Mouse (Mus musculus) liver, postnatal 0 days (tissue): ENCODE results near the gene Psmd9. TPM values are rescaled to one million over a fixed set of nuclear protein-coding genes. Genes with fewer than 3 reads are reported as not detected.
A peak's percentile ranks its signal among the peaks of the same experiment; 100 is the strongest.
"Not testable (repeated sequence)": the region's sequence is repeated elsewhere in the genome, so short reads cannot be mapped to it uniquely, and the experiment has no call there.

Experiments used
- ATAC-seq: fragments of 200-750 bp; cut with Nextera tagmentation; 2 replicates; pipeline ENCODE4 v1.8.0; 2017; ENCODE audit warnings: mild to moderate bottlenecking, moderate library complexity
- DNase-seq: peaks from one replicate; pipeline ENCODE4 v3.0.0-alpha.2; 2016
- H3K27ac ChIP-seq: fragments of 300-500 bp; sonication (generic); 2 replicates; pipeline ENCODE4 v1.5.1; 2014; ENCODE audit warnings: antibody characterized with exemption, moderate library complexity, mild to moderate bottlenecking, low read depth
- H3K27me3 ChIP-seq: fragments of 300-500 bp; sonication (generic); 2 replicates; pipeline ENCODE4 v1.6.1; 2014; ENCODE audit warnings: low read length, control low read depth, mixed read lengths; ENCODE audit not compliant: insufficient read depth
- H3K36me3 ChIP-seq: fragments of 300-500 bp; sonication (generic); replicated peaks from 2 replicates; pipeline ENCODE4 v1.6.1; 2014; ENCODE audit warnings: mild to moderate bottlenecking, control low read depth, low read length, moderate library complexity, mixed read lengths; ENCODE audit not compliant: insufficient read depth
- H3K4me1 ChIP-seq: fragments of 300-500 bp; sonication (generic); 2 replicates; pipeline ENCODE4 v1.6.1; 2014; ENCODE audit warnings: antibody characterized with exemption, mild to moderate bottlenecking, control low read depth; ENCODE audit not compliant: insufficient read depth
- H3K4me2 ChIP-seq: fragments of 300-500 bp; sonication (generic); 2 replicates; pipeline ENCODE4 v1.6.1; 2014; ENCODE audit warnings: low read depth, mild to moderate bottlenecking, low read length, moderate library complexity, mixed read lengths
- H3K4me3 ChIP-seq: fragments of 300-500 bp; sonication (generic); 2 replicates; pipeline ENCODE4 v1.5.1; 2014; ENCODE audit warnings: low read depth, low read length
- H3K9ac ChIP-seq: fragments of 300-500 bp; sonication (generic); replicated peaks from 2 replicates; pipeline ENCODE4 v1.6.1; 2014; ENCODE audit warnings: mild to moderate bottlenecking, moderate library complexity
- H3K9me3 ChIP-seq: fragments of 300-500 bp; sonication (generic); 2 replicates; pipeline ENCODE4 v1.6.1; 2016; ENCODE audit warnings: mild to moderate bottlenecking, control low read depth, low read length, mixed read lengths
- CTCF ChIP-seq: sonication (generic); IDR thresholded peaks from 2 replicates; pipeline ENCODE4 v1.5.1; 2016; ENCODE audit warnings: antibody characterized with exemption, low read depth
- EP300 ChIP-seq: IDR thresholded peaks from 2 replicates; pipeline ENCODE4 v1.6.1; 2016; ENCODE audit warnings: antibody characterized with exemption, low read depth, mild to moderate bottlenecking
- WGBS: fragments of 180-500 bp; shearing (Covaris S2); extraction: QIAGEN DNeasy Blood & Tissue Kit; methylation state at CpG from one replicate; pipeline ENCODE4 v1.1.7; 2014; ENCODE audit not compliant: insufficient replicate concordance; 5-methylcytosine and 5-hydroxymethylcytosine counted together
- polyA plus RNA-seq: library from polyadenylated mRNA; unstranded; fragments of >200 nt; fragmentation: Nextera tagmentation; extraction: Ambion mirVana; gene quantifications from 2 replicates; pipeline ENCODE4 v1.2.1, GENCODE M21; 2015

The Psmd9 gene
- polyA plus RNA-seq, 1 experiment from 2014 or later: 120 TPM

DNA sequence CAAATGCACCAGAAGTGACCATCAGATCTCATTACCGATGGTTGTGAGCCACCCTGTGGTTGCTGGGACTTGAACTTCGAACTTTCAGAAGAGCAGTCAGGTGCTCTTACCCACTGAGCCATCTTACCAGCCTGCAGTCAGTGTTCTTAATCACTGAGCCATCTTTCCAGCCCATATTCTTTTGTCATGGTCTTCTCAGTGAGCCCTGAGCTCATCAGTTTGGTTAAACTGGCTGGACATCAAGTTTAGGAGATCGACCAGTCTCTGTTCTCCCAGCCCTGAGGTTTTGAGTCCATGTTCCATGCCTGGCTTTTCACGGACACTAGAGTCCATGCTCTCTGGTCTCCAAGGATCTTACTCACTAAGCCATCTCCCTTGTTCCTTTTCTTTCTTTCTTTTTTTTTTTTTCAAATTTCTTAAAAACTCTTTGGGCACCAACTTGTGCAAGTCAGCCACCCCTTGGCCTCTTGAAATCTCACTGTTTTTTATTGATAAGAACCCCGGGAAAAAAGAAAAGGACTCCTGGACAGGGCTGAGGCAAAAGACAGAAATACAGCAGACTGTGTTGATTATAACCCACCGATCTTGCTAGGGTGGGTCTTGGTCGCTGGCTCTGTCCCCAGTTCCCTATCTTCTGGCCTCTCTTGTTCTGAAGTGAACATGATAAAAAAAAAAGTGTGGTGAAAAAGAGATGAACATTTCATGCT is 31.8 kb downstream of the Psmd9 start:
- H3K27me3 ChIP-seq, H3K36me3 ChIP-seq, H3K9me3 ChIP-seq, H3K4me2 ChIP-seq, H3K4me3 ChIP-seq: not testable (repeated sequence)
- 48% methylated on average over 5 of the region's 7 CpGs for WGBS
- Histone ChIP-seq H3K27ac (peak overlapping the region; percentile 90), H3K9ac (0 out of 2 replicates have a peak overlapping the region, but pooled peaks have one; percentile 8), H3K4me1 (peaks cover 27% of the 10 kb centered on the region)
- DNase-seq (peak; percentile 14), ATAC-seq (peak; percentile 22)
- TF ChIP-seq EP300: peak; percentile 55; the same call in 1 of the 2 replicates

DNA sequence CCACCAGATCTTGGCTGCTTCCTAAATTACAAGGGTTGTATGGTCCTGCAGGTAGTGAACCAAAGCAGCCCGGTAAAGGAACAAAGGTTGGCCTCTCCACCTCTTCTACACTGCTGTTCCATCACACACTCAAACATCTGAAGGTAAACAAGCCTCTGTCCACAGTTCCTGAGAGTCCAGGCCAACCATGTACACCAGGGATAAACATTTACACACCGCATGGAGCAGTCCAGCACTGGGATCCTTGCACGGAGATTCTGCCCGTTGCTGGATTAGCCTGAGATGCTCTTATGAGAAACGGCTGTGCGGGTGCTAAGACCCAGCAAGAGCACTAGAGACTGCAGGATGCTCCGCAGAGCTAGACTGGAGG is 32.3 kb downstream of the Psmd9 start:
- peak; percentile 79 for ATAC-seq
- WGBS: 61% methylated on average over 7 of the region's 7 CpGs

DNA sequence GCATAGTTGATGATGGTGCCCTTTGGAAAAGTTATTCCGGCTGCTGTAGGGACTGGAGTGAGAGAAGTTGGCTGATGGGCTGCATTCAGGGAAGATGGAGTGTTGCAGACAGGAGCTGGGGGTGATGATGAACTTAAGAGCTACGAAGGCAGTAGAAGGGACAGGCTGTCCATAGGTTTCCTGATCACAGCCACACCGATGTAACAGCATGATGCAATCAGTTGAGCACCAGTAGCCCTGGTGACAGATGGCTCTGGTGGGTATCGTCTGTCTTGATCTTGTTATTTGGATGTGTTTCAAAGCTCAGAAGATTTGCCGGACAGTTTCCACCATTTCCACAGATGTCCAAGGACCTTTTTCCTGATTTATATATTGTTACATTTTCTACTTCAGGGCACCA is 32.8 kb downstream of the Psmd9 start:
- H3K27ac ChIP-seq: peak overlapping the region; percentile 90
- H3K4me2 ChIP-seq: peak overlapping the region; percentile 23
- ATAC-seq: peak; percentile 72
- peaks cover 23% of the 10 kb centered on the region for H3K4me1 ChIP-seq
- no peaks in the 10 kb centered on the region for H3K36me3 ChIP-seq
- no peaks in the 10 kb centered on the region for H3K9me3 ChIP-seq
- TF ChIP-seq CTCF (no peak), EP300 (peak; percentile 69; the same call in 1 of the 2 replicates)
- no peaks in the 10 kb centered on the region for H3K27me3 ChIP-seq
- H3K4me3 ChIP-seq: no peak overlapping the region
- peak overlapping the region; percentile 5; the same call in 1 of the 2 replicates for H3K9ac ChIP-seq
- WGBS: 42% methylated on average over 5 of the region's 5 CpGs
- peak; percentile 33 for DNase-seq

More for the DNA sequence above, 32.3 kb downstream of the Psmd9 start:
- Histone ChIP-seq H3K27ac (peak overlapping the region; percentile 90), H3K4me3 (no peak overlapping the region), H3K9me3 (no peaks in the 10 kb centered on the region), H3K4me2 (peak overlapping the region; percentile 23; the same call in 1 of the 2 replicates), H3K36me3 (no peaks in the 10 kb centered on the region), H3K27me3 (no peaks in the 10 kb centered on the region), H3K4me1 (peaks cover 23% of the 10 kb centered on the region), H3K9ac (0 out of 2 replicates have a peak overlapping the region, but pooled peaks have one; percentile 5)
- DNase-seq: peak; percentile 51
- TF ChIP-seq CTCF: no peak
- TF ChIP-seq EP300: no peak; the same call in 1 of the 2 replicates

DNA sequence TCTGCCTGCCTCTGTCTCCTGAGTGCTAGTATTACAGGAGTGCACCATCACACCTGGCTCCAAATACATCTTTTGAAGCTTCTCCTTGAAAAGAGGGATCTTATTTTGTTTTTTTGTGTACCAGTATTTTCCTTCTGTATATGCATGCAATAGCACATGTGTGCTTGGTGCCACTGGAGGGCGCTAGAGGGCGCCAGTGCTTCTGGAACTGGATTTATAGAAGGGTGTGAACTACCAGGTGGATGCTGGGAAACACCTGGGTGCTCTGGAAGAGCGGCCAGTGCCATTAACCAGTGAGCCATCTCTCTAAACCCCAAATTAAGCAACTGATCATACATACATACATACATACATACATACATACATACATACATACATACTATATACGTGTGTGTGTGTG is 33.6 kb downstream of the Psmd9 start:
- H3K9ac ChIP-seq, H3K4me3 ChIP-seq, H3K4me2 ChIP-seq, H3K9me3 ChIP-seq, H3K36me3 ChIP-seq, H3K27me3 ChIP-seq, ATAC-seq, DNase-seq: not testable (repeated sequence)
- peak; percentile 50; the same call in 1 of the 2 replicates for TF ChIP-seq CTCF
- peak overlapping the region; percentile 90 for H3K27ac ChIP-seq
- peaks cover 21% of the 10 kb centered on the region for H3K4me1 ChIP-seq
- WGBS: 47% methylated on average over 4 of the region's 4 CpGs

DNA sequence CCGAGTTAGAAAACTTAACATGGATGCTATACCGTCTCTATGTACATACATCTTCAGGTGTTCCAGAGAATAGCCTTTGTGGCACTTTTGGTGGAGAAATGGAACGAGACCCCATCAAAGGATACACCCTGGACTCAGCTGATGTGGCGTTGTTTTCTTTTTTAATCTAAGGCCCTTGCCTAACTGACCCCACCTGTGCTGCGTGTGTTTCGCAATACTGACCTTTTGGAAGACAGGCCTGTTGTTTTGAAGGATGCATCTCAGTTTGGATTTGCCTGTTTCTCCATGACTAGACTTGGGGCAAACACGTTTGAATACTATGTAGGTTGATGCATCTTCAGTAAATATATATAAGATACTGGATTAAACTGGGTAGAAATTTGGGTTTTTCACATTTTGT is 34.4 kb downstream of the Psmd9 start:
- not testable (repeated sequence) for H3K9ac ChIP-seq, H3K9me3 ChIP-seq, H3K4me3 ChIP-seq, H3K27me3 ChIP-seq, H3K36me3 ChIP-seq, H3K4me2 ChIP-seq
- 0 out of 2 replicates have a peak, but pooled peaks have one; percentile 24 for TF ChIP-seq EP300
- ATAC-seq (peak; percentile 19; the same call in 1 of the 2 replicates), DNase-seq (peak; percentile 27)
- Histone ChIP-seq H3K27ac (peak overlapping the region; percentile 90), H3K4me1 (peaks cover 17% of the 10 kb centered on the region)
- 69% methylated on average over 7 of the region's 7 CpGs for WGBS

DNA sequence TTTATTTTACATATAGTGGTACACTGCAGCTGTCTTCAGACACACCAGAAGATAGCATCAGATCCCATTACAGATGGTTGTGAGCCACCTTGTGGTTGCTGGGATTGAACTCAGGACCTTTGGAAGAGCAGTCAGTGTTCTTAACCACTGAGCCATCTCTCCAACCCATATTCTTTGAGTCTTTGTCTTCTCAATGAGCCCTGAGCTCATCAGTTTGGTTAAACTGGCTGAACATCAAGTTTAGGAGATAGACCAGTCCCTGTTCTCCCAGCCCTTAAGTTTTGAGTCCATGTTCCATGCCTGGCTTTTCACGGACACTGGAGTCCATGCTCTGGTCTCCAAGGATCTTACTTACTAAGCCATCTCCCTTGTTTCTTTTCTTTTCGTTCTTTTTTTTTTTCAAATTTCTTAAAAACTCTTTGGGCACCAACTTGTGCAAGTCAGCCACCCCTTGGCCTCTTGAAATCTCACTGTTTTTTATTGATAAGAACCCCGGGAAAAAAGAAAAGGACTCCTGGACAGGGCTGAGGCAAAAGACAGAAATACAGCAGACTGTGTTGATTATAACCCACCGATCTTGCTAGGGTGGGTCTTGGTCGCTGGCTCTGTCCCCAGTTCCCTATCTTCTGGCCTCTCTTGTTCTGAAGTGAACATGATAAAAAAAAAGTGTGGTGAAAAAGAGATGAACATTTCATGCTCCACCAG is 53.3 kb downstream of the Psmd9 start:
- not testable (repeated sequence) for H3K27me3 ChIP-seq, H3K4me3 ChIP-seq, H3K9ac ChIP-seq, H3K36me3 ChIP-seq, H3K9me3 ChIP-seq
- Histone ChIP-seq H3K4me2 (peak overlapping the region; percentile 44; the same call in 1 of the 2 replicates), H3K27ac (peak overlapping the region; percentile 94), H3K4me1 (peaks cover 20% of the 10 kb centered on the region)
- 50% methylated on average over 3 of the region's 5 CpGs for WGBS
- ATAC-seq (peak; percentile 72), DNase-seq (peak; percentile 10)
